Mouse (Mus musculus): Measurements from ENCODE around the gene Actl6a. TPM values are rescaled to one million over a fixed set of nuclear protein-coding genes. Genes with fewer than 3 reads are reported as not detected.
"Not testable (repeated sequence)": the region's sequence is repeated elsewhere in the genome, so short reads cannot be mapped to it uniquely, and the experiment has no call there.

Gene Actl6a
- polyA plus RNA-seq (2016; fragmentation: Nextera tagmentation; extraction: Ambion mirVana), result 127 and 132 TPM in 2 replicates

DNA sequence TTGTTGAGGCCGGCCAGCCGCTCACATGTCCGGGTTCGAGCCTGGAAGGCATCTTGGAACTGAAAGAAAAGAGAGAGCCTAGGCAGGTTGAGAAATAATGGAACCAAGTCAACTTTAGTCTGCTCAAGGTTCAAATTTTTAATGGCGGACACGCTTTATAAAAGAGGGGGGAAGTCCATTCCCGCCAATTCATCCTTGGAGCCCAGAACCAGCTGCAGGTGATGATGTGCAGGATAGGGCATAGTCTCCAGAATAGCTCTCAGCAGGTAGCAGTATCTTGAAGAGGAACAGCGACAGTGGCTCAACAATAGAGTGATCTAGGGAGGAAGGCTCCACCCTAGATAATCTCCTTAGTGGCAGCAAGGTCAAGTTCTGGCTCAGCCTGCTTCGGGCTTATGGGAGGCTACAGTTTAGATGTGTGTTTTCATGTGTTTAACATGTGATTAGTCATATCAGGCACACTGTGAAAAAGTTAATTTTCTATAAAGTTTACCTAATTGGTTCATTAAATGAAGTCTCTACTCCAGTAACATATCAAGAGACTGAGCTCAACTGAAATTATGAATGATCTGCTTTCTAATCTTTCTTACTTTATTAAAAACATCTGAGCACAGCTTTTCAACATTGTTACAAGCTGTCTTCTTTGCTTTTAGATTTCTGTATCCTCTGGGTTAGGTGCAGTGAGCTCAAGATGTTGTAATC is at the start of gene Actl6a:
Actl6a (plus strand) TSS at position 652 of the 702 bp plus-strand sequence.
- H3K4me3 ChIP-seq; ATAC-seq; H3K4me2 ChIP-seq; H3K9me3 ChIP-seq (replicated peaks); H3K36me3 ChIP-seq; H3K27me3 ChIP-seq (replicated peaks); H3K9ac ChIP-seq: not testable (repeated sequence)
- Histone ChIP-seq H3K4me1 (peaks cover 28% of the 10 kb centered on the region), H3K27ac (peak within 1 kb of the TSS; percentile 58; the same call in 1 of the 2 replicates)
- WGBS (ENCODE audit: insufficient replicate concordance), result 67% methylated on average over 9 of the region's 9 CpGs

GRCm38 (mm10) chr3:32656398-32656994 is 49.6 kb upstream of the Actl6a start:
- H3K27me3 ChIP-seq (replicated peaks), result no peaks in the 10 kb centered on the region
- no peaks in the 10 kb centered on the region for H3K36me3 ChIP-seq
- peaks cover 38% of the 10 kb centered on the region for H3K4me1 ChIP-seq
- no peaks in the 10 kb centered on the region for H3K9me3 ChIP-seq (replicated peaks)
- no peak overlapping the region for H3K27ac ChIP-seq
- 29% methylated on average over 10 of the region's 10 CpGs for WGBS (ENCODE audit: insufficient replicate concordance)
- H3K4me3 ChIP-seq, result no peak overlapping the region
- H3K9ac ChIP-seq, result no peak overlapping the region
- H3K4me2 ChIP-seq, result peak overlapping the region; percentile 47
- no peak for ATAC-seq

GRCm38 (mm10) chr3:32658401-32658800 is 47.7 kb upstream of the Actl6a start:
- no peak for ATAC-seq
- peak overlapping the region; percentile 34 for H3K4me3 ChIP-seq
- WGBS (ENCODE audit: insufficient replicate concordance), result 43% methylated on average over 7 of the region's 7 CpGs
- no peaks in the 10 kb centered on the region for H3K9me3 ChIP-seq (replicated peaks)
- H3K4me2 ChIP-seq, result peak overlapping the region; percentile 50
- no peaks in the 10 kb centered on the region for H3K27me3 ChIP-seq (replicated peaks)
- no peak overlapping the region for H3K9ac ChIP-seq
- H3K36me3 ChIP-seq, result no peaks in the 10 kb centered on the region
- H3K27ac ChIP-seq, result no peak overlapping the region
- H3K4me1 ChIP-seq, result peaks cover 38% of the 10 kb centered on the region

DNA sequence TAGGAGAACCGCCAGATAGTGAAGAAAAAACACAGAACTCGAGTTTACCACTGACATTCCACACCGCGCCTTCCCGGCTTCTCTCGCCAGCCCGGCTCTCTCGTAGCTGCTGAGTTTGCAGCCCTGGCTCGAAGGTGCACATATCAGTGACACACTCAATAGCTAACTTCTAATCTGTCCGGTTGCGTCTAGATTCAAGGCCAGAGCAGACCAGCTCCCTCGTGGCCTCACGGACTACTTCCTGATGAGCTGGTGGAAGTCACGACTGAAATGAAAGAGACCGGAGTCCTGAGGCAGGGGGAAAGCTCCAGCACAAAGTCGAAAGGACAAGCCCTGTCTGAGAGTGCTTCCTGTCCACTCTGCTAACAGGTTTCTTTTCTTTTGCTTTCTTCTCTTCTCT is 47.3 kb upstream of the Actl6a start:
- no peaks in the 10 kb centered on the region for H3K9me3 ChIP-seq (replicated peaks)
- H3K27ac ChIP-seq, result no peak overlapping the region
- peak overlapping the region; percentile 34 for H3K4me3 ChIP-seq
- H3K27me3 ChIP-seq (replicated peaks), result no peaks in the 10 kb centered on the region
- no peak overlapping the region for H3K9ac ChIP-seq
- no peaks in the 10 kb centered on the region for H3K36me3 ChIP-seq
- 31% methylated on average over 16 of the region's 16 CpGs for WGBS (ENCODE audit: insufficient replicate concordance)
- H3K4me1 ChIP-seq, result peaks cover 38% of the 10 kb centered on the region
- H3K4me2 ChIP-seq, result peak overlapping the region; percentile 50
- ATAC-seq, result no peak

- Histone ChIP-seq H3K36me3 (no peaks in the 10 kb centered on the region), H3K4me1 (peaks cover 38% of the 10 kb centered on the region), H3K4me2 (no peak overlapping the region), H3K4me3 (no peak overlapping the region), H3K9ac (no peak overlapping the region), H3K27ac (no peak overlapping the region), H3K9me3 (replicated peaks) (no peaks in the 10 kb centered on the region), H3K27me3 (replicated peaks) (no peaks in the 10 kb centered on the region)
- no peak for ATAC-seq
- 76% methylated on average over 2 of the region's 2 CpGs for WGBS (ENCODE audit: insufficient replicate concordance)
Measured at GRCm38 (mm10) chr3:32659506-32659905, 46.6 kb upstream of the Actl6a start.

DNA sequence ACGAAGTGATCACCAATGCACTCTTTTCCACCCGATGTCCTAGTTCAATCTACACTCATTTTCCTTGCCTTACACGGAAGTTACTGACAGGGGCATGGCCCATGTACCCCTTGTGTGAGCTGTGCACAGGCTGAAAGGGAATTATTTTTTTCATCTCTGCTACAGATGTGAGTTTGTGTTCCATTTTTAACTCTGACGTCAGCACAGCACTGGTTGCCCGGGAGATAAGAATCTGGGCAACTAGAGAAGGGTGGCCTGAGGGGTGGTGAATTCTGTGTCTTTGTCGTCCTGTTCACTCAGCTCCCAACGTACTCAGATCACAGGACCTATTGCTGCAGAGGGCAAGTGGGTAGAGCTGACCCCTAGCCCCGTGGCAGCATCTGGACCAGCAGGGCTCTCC is 45.8 kb upstream of the Actl6a start:
- no peak overlapping the region for H3K27ac ChIP-seq

DNA sequence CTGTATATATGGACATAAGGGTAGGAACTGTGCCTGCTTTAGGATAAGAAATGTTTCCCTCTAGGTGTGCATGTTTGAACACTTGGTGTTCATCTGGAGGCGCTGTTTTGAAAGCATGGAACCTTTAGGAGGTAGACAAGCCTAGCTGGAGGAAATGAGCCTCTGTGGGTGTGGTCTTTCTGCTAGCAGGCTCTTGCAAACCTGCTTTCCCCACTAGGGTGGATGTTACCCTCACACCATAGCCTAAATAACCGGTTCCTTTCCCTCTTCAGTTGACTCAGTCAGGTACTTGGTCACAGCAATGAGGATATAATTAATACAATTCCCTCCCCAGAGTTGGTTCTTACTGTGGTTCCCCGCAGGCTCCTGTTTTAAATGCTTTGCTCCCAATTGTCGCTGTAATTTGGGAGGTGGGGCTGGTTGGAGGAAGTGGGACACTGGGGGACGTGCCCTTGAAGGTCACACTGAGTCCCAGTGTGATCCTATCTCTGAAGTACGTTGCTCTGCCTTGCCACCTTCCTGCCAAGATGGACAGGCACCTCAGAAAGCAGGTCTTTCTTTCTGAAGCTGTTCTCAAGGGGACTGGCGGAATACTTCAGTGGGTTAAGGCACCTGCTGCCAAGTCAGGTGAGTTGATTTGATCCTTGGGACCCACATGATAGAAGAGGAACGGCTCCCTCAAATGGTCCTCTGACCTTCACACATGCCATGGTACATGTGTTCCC is 45.1 kb upstream of the Actl6a start:
- no peak for ATAC-seq
- H3K27me3 ChIP-seq (replicated peaks), result no peaks in the 10 kb centered on the region
- no peak overlapping the region for H3K9ac ChIP-seq
- no peak overlapping the region for H3K27ac ChIP-seq
- H3K4me2 ChIP-seq, result no peak overlapping the region
- H3K4me1 ChIP-seq, result peaks cover 37% of the 10 kb centered on the region
- WGBS (ENCODE audit: insufficient replicate concordance), result 39% methylated on average over 8 of the region's 8 CpGs
- no peak overlapping the region for H3K4me3 ChIP-seq
- H3K36me3 ChIP-seq, result no peaks in the 10 kb centered on the region
- H3K9me3 ChIP-seq (replicated peaks), result no peaks in the 10 kb centered on the region

More for the DNA sequence above, 45.8 kb upstream of the Actl6a start:
- H3K4me2 ChIP-seq, result no peak overlapping the region
- no peaks in the 10 kb centered on the region for H3K27me3 ChIP-seq (replicated peaks)
- H3K9ac ChIP-seq, result no peak overlapping the region
- WGBS (ENCODE audit: insufficient replicate concordance), result 52% methylated on average over 8 of the region's 8 CpGs
- no peak for ATAC-seq
- H3K4me1 ChIP-seq, result peaks cover 38% of the 10 kb centered on the region
- no peaks in the 10 kb centered on the region for H3K36me3 ChIP-seq
- no peaks in the 10 kb centered on the region for H3K9me3 ChIP-seq (replicated peaks)
- H3K4me3 ChIP-seq, result no peak overlapping the region

DNA sequence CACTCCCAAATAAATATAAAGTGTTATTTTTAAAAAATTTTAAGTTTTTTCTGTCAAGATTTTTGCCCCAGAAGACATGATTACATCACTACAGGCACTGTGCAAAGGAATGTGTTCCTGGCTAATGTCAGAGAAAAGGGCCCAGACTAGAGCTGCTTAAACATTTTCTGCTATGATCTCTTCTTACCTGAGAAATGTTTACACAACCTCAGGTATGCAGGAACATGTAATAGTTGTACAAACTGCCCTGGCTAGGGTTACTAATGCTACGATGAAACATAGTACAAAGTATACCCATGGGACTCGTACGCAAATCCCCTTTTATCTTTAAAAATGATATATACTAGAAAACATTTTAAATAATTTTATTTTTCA is 44.6 kb upstream of the Actl6a start:
- Histone ChIP-seq H3K27me3 (replicated peaks) (no peaks in the 10 kb centered on the region), H3K4me3 (no peak overlapping the region), H3K9ac (no peak overlapping the region), H3K4me1 (peaks cover 32% of the 10 kb centered on the region), H3K36me3 (no peaks in the 10 kb centered on the region), H3K27ac (no peak overlapping the region), H3K4me2 (no peak overlapping the region), H3K9me3 (replicated peaks) (no peaks in the 10 kb centered on the region)
- no peak for ATAC-seq
- WGBS (ENCODE audit: insufficient replicate concordance), result 86% methylated on average over 3 of the region's 3 CpGs

DNA sequence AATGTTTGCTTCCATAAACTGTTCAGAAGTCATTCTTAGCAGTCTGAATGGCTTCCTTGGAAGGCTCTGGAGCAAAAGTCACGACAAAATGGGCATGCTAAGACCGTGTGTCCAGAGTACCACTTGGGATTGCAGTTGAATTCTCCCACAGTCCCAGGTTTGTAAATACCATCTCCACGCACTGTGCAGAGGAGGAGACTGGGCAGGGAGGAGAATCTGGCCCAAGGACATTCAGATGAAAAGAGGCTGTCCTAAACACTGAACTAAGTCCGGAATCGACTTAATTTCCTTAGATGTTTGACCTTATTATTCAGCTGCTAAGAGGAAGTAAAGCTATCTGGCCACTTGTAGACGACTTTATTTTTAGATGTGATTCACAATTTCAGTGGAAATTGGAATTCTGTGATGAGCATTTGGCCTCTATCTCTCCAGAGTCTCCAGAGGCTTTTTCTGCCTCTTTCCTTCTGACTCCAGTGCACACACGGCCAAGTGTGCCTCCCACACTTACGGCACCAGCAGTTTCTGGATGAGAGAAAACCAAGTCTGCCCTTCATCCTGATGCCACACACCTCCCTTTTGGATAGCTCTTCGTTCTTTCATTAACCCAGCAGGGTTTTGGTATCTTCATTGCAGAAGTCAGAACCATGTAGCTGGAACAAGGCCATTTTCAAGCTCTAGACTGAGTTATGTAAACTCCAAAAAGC is 37.7 kb upstream of the Actl6a start:
- Histone ChIP-seq H3K9me3 (replicated peaks) (no peaks in the 10 kb centered on the region), H3K4me3 (no peak overlapping the region), H3K27me3 (replicated peaks) (no peaks in the 10 kb centered on the region), H3K9ac (no peak overlapping the region), H3K4me1 (no peaks in the 10 kb centered on the region), H3K27ac (no peak overlapping the region), H3K36me3 (no peaks in the 10 kb centered on the region), H3K4me2 (no peak overlapping the region)
- 61% methylated on average over 9 of the region's 9 CpGs for WGBS (ENCODE audit: insufficient replicate concordance)
- no peak for ATAC-seq

DNA sequence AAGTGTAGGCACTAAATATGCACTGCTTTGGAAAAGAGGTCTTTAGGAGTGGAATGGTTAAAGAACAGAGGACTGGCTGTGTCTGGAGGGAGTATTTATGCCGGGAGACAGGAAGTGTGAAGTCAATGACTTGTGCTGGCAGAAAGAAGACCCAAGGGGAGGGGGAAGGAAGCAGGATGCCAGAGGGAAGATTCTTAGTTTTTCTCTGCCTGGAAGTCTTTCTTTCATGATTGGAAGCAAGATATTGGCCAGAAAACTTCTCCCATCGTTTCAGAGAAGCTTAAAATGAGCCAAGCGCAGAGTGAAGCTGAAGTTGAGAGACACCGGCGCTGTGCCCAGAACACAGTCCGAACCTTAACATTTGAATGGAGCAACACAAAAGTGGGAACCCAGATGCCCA is 36.9 kb upstream of the Actl6a start:
- no peaks in the 10 kb centered on the region for H3K27me3 ChIP-seq (replicated peaks)
- no peaks in the 10 kb centered on the region for H3K36me3 ChIP-seq
- H3K9ac ChIP-seq, result no peak overlapping the region
- ATAC-seq, result no peak
- no peaks in the 10 kb centered on the region for H3K4me1 ChIP-seq
- WGBS (ENCODE audit: insufficient replicate concordance), result 65% methylated on average over 6 of the region's 6 CpGs
- H3K4me3 ChIP-seq, result no peak overlapping the region
- no peaks in the 10 kb centered on the region for H3K9me3 ChIP-seq (replicated peaks)
- H3K27ac ChIP-seq, result no peak overlapping the region
- no peak overlapping the region for H3K4me2 ChIP-seq

DNA sequence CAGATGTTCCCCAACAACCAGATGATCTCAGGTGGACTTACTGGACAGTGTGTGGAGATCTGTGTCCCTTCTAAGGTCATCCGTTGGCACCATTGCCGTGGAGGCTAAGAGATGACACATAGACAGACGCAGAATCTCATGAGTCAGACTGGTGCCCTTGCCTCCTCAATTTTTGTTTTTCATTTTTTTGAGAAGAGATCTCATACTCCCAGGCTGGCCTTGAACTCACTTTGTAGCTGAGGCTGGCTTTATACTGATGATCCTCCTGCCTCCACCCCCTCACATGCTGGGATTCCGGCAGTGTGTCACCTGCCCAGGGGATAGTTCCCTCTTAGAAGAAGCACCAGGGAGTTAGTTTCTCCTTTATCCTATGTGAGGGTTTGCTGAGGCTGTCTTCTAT is 35.9 kb upstream of the Actl6a start:
- Histone ChIP-seq H3K27me3 (replicated peaks) (no peaks in the 10 kb centered on the region), H3K27ac (no peak overlapping the region), H3K4me2 (no peak overlapping the region), H3K4me1 (no peaks in the 10 kb centered on the region), H3K4me3 (no peak overlapping the region), H3K9me3 (replicated peaks) (no peaks in the 10 kb centered on the region), H3K36me3 (no peaks in the 10 kb centered on the region), H3K9ac (no peak overlapping the region)
- ATAC-seq, result no peak
- WGBS (ENCODE audit: insufficient replicate concordance), result 83% methylated on average over 4 of the region's 4 CpGs

- H3K9ac ChIP-seq, result no peak overlapping the region
Measured at GRCm38 (mm10) chr3:32673151-32673550, 32.9 kb upstream of the Actl6a start.

More at GRCm38 (mm10) chr3:32673151-32673550, 32.9 kb upstream of the Actl6a start:
- Histone ChIP-seq H3K4me1 (no peaks in the 10 kb centered on the region), H3K27me3 (replicated peaks) (no peaks in the 10 kb centered on the region), H3K4me3 (no peak overlapping the region), H3K4me2 (no peak overlapping the region), H3K9me3 (replicated peaks) (no peaks in the 10 kb centered on the region), H3K36me3 (no peaks in the 10 kb centered on the region), H3K27ac (no peak overlapping the region)
- no peak for ATAC-seq
